ENCODE assay signal across 15 mouse cellular contexts in genomic region chr13:34504879-34505278, GRCm38 (mm10).
"Had no signal": no experiment of that assay in that cellular context is flagged by ENCODE, and none has a peak within 500 bp of the region (broad histone marks: within the 10 kb centered on the region; RNA-seq: fewer than 3 reads in every experiment).

No protein-coding gene starts in this region.

- H3K27ac ChIP-seq: midbrain, embryonic 10.5 days; midbrain, embryonic 12.5 days; neural tube, embryonic 12.5 days had no signal

- H3K27me3 ChIP-seq: midbrain, embryonic 12.5 days; neural tube, embryonic 12.5 days had no signal

- DNase-seq: lung, adult 18-20 months; lung, embryonic 14.5 days; lung, postnatal 10 days; lung, postnatal 4 days; midbrain, embryonic 14.5 days; right cerebral cortex, postnatal 25 days; right cerebral cortex, postnatal 4 days; spleen, adult 18-20 months; thymus, adult 2 months; thymus, postnatal 25 days; thymus, postnatal 4 days had no signal

- H3K9me3 ChIP-seq: midbrain, embryonic 10.5 days; midbrain, embryonic 12.5 days; neural tube, embryonic 12.5 days had no signal

- H3K4me3 ChIP-seq: midbrain, embryonic 10.5 days; midbrain, embryonic 12.5 days; neural tube, embryonic 12.5 days had no signal

- ATAC-seq: midbrain, embryonic 16.5 days had no signal

- H3K4me1 ChIP-seq: neural tube, embryonic 12.5 days had no signal

- H3K36me3 ChIP-seq: midbrain, embryonic 10.5 days; midbrain, embryonic 12.5 days; neural tube, embryonic 12.5 days had no signal

- H3K9ac ChIP-seq: lung, embryonic 14.5 days; midbrain, embryonic 12.5 days; neural tube, embryonic 12.5 days had no signal

- H3K4me2 ChIP-seq: lung, embryonic 14.5 days; midbrain, embryonic 12.5 days; neural tube, embryonic 12.5 days had no signal
